Mouse (Mus musculus): Measurements from ENCODE around the gene Tbcel. TPM values are rescaled to one million over a fixed set of nuclear protein-coding genes. Genes with fewer than 3 reads are reported as not detected.

Gene Tbcel
- polyA plus RNA-seq (2015; fragmentation: Nextera tagmentation; extraction: Ambion mirVana): 6.8 and 10.9 TPM in 2 replicates

GRCm38 (mm10) chr9:42507709-42508108 is at the start of gene Tbcel:
Gene Tbcel, minus strand, starts transcription at chr9:42507809.

GRCm38 (mm10) chr9:42399829-42400228 is 107.8 kb downstream of the Tbcel start, which contains the start of gene Tecta:
Gene Tecta, minus strand, starts transcription at chr9:42399929.

Small RNA genes lying within 50 kb of the gene (microRNA-seq; reads per million reads assigned to microRNA genes)
- not detected for gene Gm44311 (ENCODE audit: borderline replicate concordance, insufficient number of aligned reads)

Other genes starting within 250 kb of the Tbcel start
- gene Sc5d, start 243.6 kb downstream of the Tbcel start, polyA plus RNA-seq (2015; fragmentation: Nextera tagmentation; extraction: Ambion mirVana): 32.1 and 36.8 TPM in 2 replicates
- 0.08 and 0.33 TPM in 2 replicates for gene Tecta, start 107.9 kb downstream of the Tbcel start, polyA plus RNA-seq (2015; fragmentation: Nextera tagmentation; extraction: Ambion mirVana)

Data from adrenal gland, postnatal 0 days (tissue).